Mouse (Mus musculus) intestine, postnatal 0 days (tissue): ENCODE measurements around the gene Lbr. TPM values are rescaled to one million over a fixed set of nuclear protein-coding genes. Genes with fewer than 3 reads are reported as not detected.
A peak's percentile ranks its signal among the peaks of the same experiment; 100 is the strongest.

Experiments used
- ATAC-seq: fragments of 200-750 bp; cut with Nextera tagmentation; 2 replicates; pipeline ENCODE4 v1.8.0; 2017; ENCODE audit warnings: mild to moderate bottlenecking, moderate TSS enrichment, moderate library complexity
- H3K27ac ChIP-seq: fragments of 300-500 bp; sonication (generic); 2 replicates; pipeline ENCODE4 v1.5.1; 2014; ENCODE audit warnings: mild to moderate bottlenecking, low read depth, low read length, moderate library complexity
- H3K27me3 ChIP-seq: fragments of 300-500 bp; sonication (generic); replicated peaks from 2 replicates; pipeline ENCODE4 v1.6.1; 2014; ENCODE audit warnings: low read length, mixed read lengths; ENCODE audit not compliant: control insufficient read depth, insufficient read depth
- H3K36me3 ChIP-seq: fragments of 300-500 bp; sonication (generic); 2 replicates; pipeline ENCODE4 v1.6.1; 2014; ENCODE audit warnings: mild to moderate bottlenecking, moderate library complexity; ENCODE audit not compliant: control insufficient read depth, insufficient read depth
- H3K4me1 ChIP-seq: fragments of 300-500 bp; sonication (generic); replicated peaks from 2 replicates; pipeline ENCODE4 v1.6.1; 2014; ENCODE audit warnings: antibody characterized with exemption, low read length, mixed read lengths; ENCODE audit not compliant: control insufficient read depth, insufficient read depth
- H3K4me2 ChIP-seq: fragments of 300-500 bp; sonication (generic); replicated peaks from 2 replicates; pipeline ENCODE4 v1.6.1; 2014; ENCODE audit warnings: low read depth, mild to moderate bottlenecking, moderate library complexity
- H3K4me3 ChIP-seq: fragments of 300-500 bp; sonication (generic); 2 replicates; pipeline ENCODE4 v1.5.1; 2014; ENCODE audit warnings: low read depth, low read length
- H3K9ac ChIP-seq: fragments of 300-500 bp; sonication (generic); 2 replicates; pipeline ENCODE4 v1.6.1; 2014; ENCODE audit warnings: mild to moderate bottlenecking, low read depth, low read length
- H3K9me3 ChIP-seq: fragments of 300-500 bp; sonication (generic); 2 replicates; pipeline ENCODE4 v1.6.1; 2016; ENCODE audit warnings: mixed run types; ENCODE audit not compliant: control insufficient read depth
- CTCF ChIP-seq: sonication (generic); IDR thresholded peaks from 2 replicates; pipeline ENCODE4 v1.5.1; 2016; ENCODE audit warnings: low read depth, mild to moderate bottlenecking, control low read depth, antibody characterized with exemption, moderate library complexity
- WGBS: fragments of 180-500 bp; shearing (Covaris S2); extraction: QIAGEN DNeasy Blood & Tissue Kit; methylation state at CpG from one replicate; pipeline ENCODE4 v1.1.7; 2014; 5-methylcytosine and 5-hydroxymethylcytosine counted together
- polyA plus RNA-seq: library from polyadenylated mRNA; unstranded; fragments of >200 nt; fragmentation: Nextera tagmentation; extraction: Ambion mirVana; gene quantifications from 2 replicates; pipeline ENCODE4 v1.2.1, GENCODE M21; 2015

Gene Lbr
- polyA plus RNA-seq, 1 experiment from 2014 or later, result 34.4 TPM

GRCm38 (mm10) chr1:181771871-181772270 is 71.0 kb downstream of the Lbr start:
- no peaks in the 10 kb centered on the region for H3K27me3 ChIP-seq
- no peaks in the 10 kb centered on the region for H3K4me1 ChIP-seq
- 95% methylated on average over 3 of the region's 3 CpGs for whole genome bisulfite sequencing
- no peaks in the 10 kb centered on the region for H3K9me3 ChIP-seq
- H3K4me3 ChIP-seq, result no peak overlapping the region
- no peak overlapping the region for H3K9ac ChIP-seq
- 0 out of 2 replicates have a peak, but pooled peaks have one; percentile 2 for TF ChIP-seq CTCF
- no peaks in the 10 kb centered on the region for H3K36me3 ChIP-seq
- H3K27ac ChIP-seq, result no peak overlapping the region
- H3K4me2 ChIP-seq, result no peak overlapping the region
- ATAC-seq, result no peak

- Histone ChIP-seq H3K4me3 (no peak overlapping the region), H3K27me3 (no peaks in the 10 kb centered on the region), H3K9me3 (no peaks in the 10 kb centered on the region), H3K36me3 (no peaks in the 10 kb centered on the region), H3K9ac (no peak overlapping the region), H3K27ac (no peak overlapping the region), H3K4me2 (no peak overlapping the region), H3K4me1 (no peaks in the 10 kb centered on the region)
- 57% methylated on average over 14 of the region's 14 CpGs for WGBS
- no peak for ATAC-seq
- peak; percentile 58 for TF ChIP-seq CTCF
Measured at GRCm38 (mm10) chr1:181769392-181769791, 73.5 kb downstream of the Lbr start.

Other genes with a start within 250 kb of the Lbr start
- 4.9 and 7.0 TPM in 2 replicates for gene Enah, start 176.9 kb upstream of the Lbr start, polyA plus RNA-seq